Mouse (Mus musculus): ENCODE measurements around the gene Gm49630.
"Not testable (repeated sequence)": the region's sequence is repeated elsewhere in the genome, so short reads cannot be mapped to it uniquely, and the experiment has no call there.

DNA sequence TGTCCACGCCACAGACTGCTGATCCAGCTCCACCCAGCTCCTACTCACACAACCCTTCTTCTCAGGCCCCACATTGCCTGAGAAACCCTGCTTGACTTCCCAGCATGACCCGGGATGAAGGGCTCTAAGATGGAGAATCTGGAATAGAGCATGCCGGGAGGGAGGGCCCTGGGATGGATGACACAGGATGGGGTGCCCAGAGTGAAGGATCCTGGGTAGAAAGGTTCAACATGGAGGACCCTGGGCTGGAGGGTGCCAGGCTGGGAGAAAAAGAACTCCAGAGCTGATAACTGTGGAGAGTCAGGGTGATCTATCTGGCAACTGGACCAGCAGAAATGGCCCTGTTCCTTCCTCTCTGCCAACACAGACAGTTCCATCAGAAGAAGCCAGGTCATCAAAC lies 6.2 kb downstream of the Gm49630 start:
- TF ChIP-seq CTCF (IDR thresholded peaks at IDR 0.05; ENCODE audit: control insufficient read depth, insufficient read depth, insufficient read length); FOSL1 (IDR thresholded peaks at IDR 0.05; ENCODE audit: insufficient read depth, low read length, poor library complexity, severe bottlenecking): not testable (repeated sequence)

Measured in C2C12 (cell line).